Mouse (Mus musculus): ENCODE measurements around the gene Zdhhc16. TPM values are rescaled to one million over a fixed set of nuclear protein-coding genes. Genes with fewer than 3 reads are reported as not detected.

Zdhhc16 gene
- polyA plus RNA-seq, 1 experiment: 104 TPM

- H3K4me3 ChIP-seq (ENCODE audit: insufficient read depth, poor library complexity, severe bottlenecking): no peak overlapping the region
- no peak for TF ChIP-seq MYOG (IDR thresholded peaks at IDR 0.05; ENCODE audit: control insufficient read depth, extremely low read depth, insufficient read length)
- TF ChIP-seq USF1 (IDR thresholded peaks at IDR 0.05; ENCODE audit: low read depth): no peak
- no peak for TF ChIP-seq MYOD1 (IDR thresholded peaks at IDR 0.05; ENCODE audit: control insufficient read depth, insufficient read length, low read depth)
- no peak for TF ChIP-seq CTCF (IDR thresholded peaks at IDR 0.05; ENCODE audit: control insufficient read depth, insufficient read depth, insufficient read length)
- TF ChIP-seq CEBPB (IDR thresholded peaks at IDR 0.05; ENCODE audit: low read depth): no peak
- no peak for TF ChIP-seq MAX (IDR thresholded peaks at IDR 0.05)
- no peak for TF ChIP-seq FOSL1 (IDR thresholded peaks at IDR 0.05; ENCODE audit: insufficient read depth, low read length, poor library complexity, severe bottlenecking)
- H3K79me2 ChIP-seq (ENCODE audit: control insufficient read depth, insufficient read depth): peaks cover 95% of the 10 kb centered on the region
- H3ac ChIP-seq (ENCODE audit: control insufficient read depth, insufficient read length, low read depth): no peak overlapping the region
- no peaks in the 10 kb centered on the region for H3K27me3 ChIP-seq (ENCODE audit: control insufficient read depth, insufficient read depth, insufficient read length)
- peaks cover 19% of the 10 kb centered on the region for H3K36me3 ChIP-seq (ENCODE audit: control insufficient read depth, insufficient read depth)
- peaks cover 83% of the 10 kb centered on the region for H3K79me3 ChIP-seq (ENCODE audit: low read depth)
These were observed 52.7 kb downstream of the Zdhhc16 start for GRCm38 (mm10) chr19:41985994-41986393.

DNA sequence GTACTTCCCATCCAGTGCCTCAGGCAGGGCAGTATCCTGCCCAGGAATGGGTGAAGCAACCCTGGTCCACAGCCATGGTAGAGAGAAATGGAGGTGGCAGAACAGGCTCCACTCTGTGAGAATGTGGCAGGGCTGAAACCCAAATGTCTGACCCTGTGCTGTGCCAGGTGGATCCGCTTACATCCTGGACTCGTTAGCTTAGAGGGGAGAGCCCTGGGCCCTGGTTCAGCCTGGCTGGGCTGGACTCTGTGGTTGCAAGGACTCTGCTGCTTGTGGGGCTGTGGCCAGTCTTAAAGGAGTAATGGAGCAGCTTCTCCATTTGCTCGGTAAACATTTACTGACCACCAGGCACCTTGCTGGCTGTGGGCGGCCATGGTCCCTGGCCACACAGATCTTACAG, 53.9 kb downstream of the Zdhhc16 start:
- Histone ChIP-seq H3K36me3 (ENCODE audit: control insufficient read depth, insufficient read depth) (peaks cover 26% of the 10 kb centered on the region), H3K4me3 (ENCODE audit: insufficient read depth, poor library complexity, severe bottlenecking) (no peak overlapping the region), H3ac (ENCODE audit: control insufficient read depth, insufficient read length, low read depth) (no peak overlapping the region), H3K79me2 (ENCODE audit: control insufficient read depth, insufficient read depth) (peaks cover 100% of the 10 kb centered on the region), H3K27me3 (ENCODE audit: control insufficient read depth, insufficient read depth, insufficient read length) (no peaks in the 10 kb centered on the region), H3K79me3 (ENCODE audit: low read depth) (peaks cover 95% of the 10 kb centered on the region)
- TF ChIP-seq MYOD1 (IDR thresholded peaks at IDR 0.05; ENCODE audit: control insufficient read depth, insufficient read length, low read depth) (no peak), MAX (IDR thresholded peaks at IDR 0.05) (no peak), USF1 (IDR thresholded peaks at IDR 0.05; ENCODE audit: low read depth) (no peak), FOSL1 (IDR thresholded peaks at IDR 0.05; ENCODE audit: insufficient read depth, low read length, poor library complexity, severe bottlenecking) (no peak), MYOG (IDR thresholded peaks at IDR 0.05; ENCODE audit: control insufficient read depth, extremely low read depth, insufficient read length) (no peak), CEBPB (IDR thresholded peaks at IDR 0.05; ENCODE audit: low read depth) (no peak), CTCF (IDR thresholded peaks at IDR 0.05; ENCODE audit: control insufficient read depth, insufficient read depth, insufficient read length) (no peak)

DNA sequence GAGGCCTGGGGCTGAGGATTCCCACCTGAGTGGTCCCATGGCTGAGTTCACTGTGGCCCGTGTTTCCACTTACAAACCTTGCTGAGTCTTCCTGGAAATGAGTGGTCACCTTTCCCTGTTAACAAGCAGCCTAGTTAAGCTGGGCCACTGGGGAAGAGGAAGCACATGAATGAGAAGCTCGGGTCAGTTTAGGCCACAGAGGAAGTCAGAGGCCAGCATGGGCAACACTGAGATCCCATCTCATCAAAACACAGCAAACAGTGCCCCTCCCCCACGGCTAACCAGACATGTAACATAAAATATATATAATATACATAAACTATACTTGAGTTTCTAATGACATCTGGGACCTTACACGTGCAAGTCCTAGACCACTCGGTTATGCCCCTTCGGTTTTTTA, 56.5 kb downstream of the Zdhhc16 start:
- peaks cover 96% of the 10 kb centered on the region for H3K79me2 ChIP-seq (ENCODE audit: control insufficient read depth, insufficient read depth)
- no peak overlapping the region for H3ac ChIP-seq (ENCODE audit: control insufficient read depth, insufficient read length, low read depth)
- no peak overlapping the region for H3K4me3 ChIP-seq (ENCODE audit: insufficient read depth, poor library complexity, severe bottlenecking)
- H3K27me3 ChIP-seq (ENCODE audit: control insufficient read depth, insufficient read depth, insufficient read length): no peaks in the 10 kb centered on the region
- H3K79me3 ChIP-seq (ENCODE audit: low read depth): peaks cover 78% of the 10 kb centered on the region
- TF ChIP-seq MYOG (IDR thresholded peaks at IDR 0.05; ENCODE audit: control insufficient read depth, extremely low read depth, insufficient read length) (no peak), FOSL1 (IDR thresholded peaks at IDR 0.05; ENCODE audit: insufficient read depth, low read length, poor library complexity, severe bottlenecking) (no peak), CTCF (IDR thresholded peaks at IDR 0.05; ENCODE audit: control insufficient read depth, insufficient read depth, insufficient read length) (no peak), MAX (IDR thresholded peaks at IDR 0.05) (no peak), CEBPB (IDR thresholded peaks at IDR 0.05; ENCODE audit: low read depth) (no peak), USF1 (IDR thresholded peaks at IDR 0.05; ENCODE audit: low read depth) (no peak), MYOD1 (IDR thresholded peaks at IDR 0.05; ENCODE audit: control insufficient read depth, insufficient read length, low read depth) (no peak)
- peaks cover 26% of the 10 kb centered on the region for H3K36me3 ChIP-seq (ENCODE audit: control insufficient read depth, insufficient read depth)

DNA sequence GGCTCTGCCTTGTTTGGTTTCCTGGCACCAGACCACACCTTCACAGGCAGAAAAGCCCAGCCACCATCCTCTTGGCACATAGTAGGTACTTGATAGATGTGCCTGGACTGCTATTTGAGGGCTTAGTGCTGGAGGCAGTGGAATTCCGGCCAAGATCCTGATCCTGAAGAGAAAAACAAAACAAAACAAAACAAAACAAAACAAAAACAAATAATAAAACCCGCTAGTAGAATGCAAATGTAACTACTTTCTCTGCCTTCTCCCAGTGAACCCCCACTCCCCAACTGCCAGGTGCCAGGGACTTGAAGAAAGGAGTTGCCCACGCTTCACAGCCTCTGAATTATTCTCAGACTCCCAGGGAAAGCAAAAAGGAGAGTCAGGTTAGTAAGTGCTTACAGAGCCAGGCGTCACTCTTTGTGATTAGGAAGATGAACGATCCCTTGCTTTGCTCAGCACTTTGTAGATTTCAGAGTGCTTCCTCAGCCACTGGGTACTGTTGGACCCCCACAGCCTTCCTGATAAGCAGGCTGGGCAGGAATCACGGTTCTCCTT, 58.7 kb downstream of the Zdhhc16 start:
- Histone ChIP-seq H3K36me3 (ENCODE audit: control insufficient read depth, insufficient read depth) (peaks cover 14% of the 10 kb centered on the region), H3ac (ENCODE audit: control insufficient read depth, insufficient read length, low read depth) (no peak overlapping the region), H3K4me3 (ENCODE audit: insufficient read depth, poor library complexity, severe bottlenecking) (no peak overlapping the region), H3K79me3 (ENCODE audit: low read depth) (peaks cover 72% of the 10 kb centered on the region), H3K79me2 (ENCODE audit: control insufficient read depth, insufficient read depth) (peaks cover 96% of the 10 kb centered on the region), H3K27me3 (ENCODE audit: control insufficient read depth, insufficient read depth, insufficient read length) (no peaks in the 10 kb centered on the region)
- TF ChIP-seq MYOG (IDR thresholded peaks at IDR 0.05; ENCODE audit: control insufficient read depth, extremely low read depth, insufficient read length) (no peak), USF1 (IDR thresholded peaks at IDR 0.05; ENCODE audit: low read depth) (no peak), MAX (IDR thresholded peaks at IDR 0.05) (no peak), FOSL1 (IDR thresholded peaks at IDR 0.05; ENCODE audit: insufficient read depth, low read length, poor library complexity, severe bottlenecking) (no peak), CTCF (IDR thresholded peaks at IDR 0.05; ENCODE audit: control insufficient read depth, insufficient read depth, insufficient read length) (no peak), MYOD1 (IDR thresholded peaks at IDR 0.05; ENCODE audit: control insufficient read depth, insufficient read length, low read depth) (no peak), CEBPB (IDR thresholded peaks at IDR 0.05; ENCODE audit: low read depth) (no peak)

GRCm38 (mm10) chr19:41992971-41993370, 59.7 kb downstream of the Zdhhc16 start:
- Histone ChIP-seq H3K79me3 (ENCODE audit: low read depth) (peaks cover 68% of the 10 kb centered on the region), H3ac (ENCODE audit: control insufficient read depth, insufficient read length, low read depth) (no peak overlapping the region), H3K79me2 (ENCODE audit: control insufficient read depth, insufficient read depth) (peaks cover 96% of the 10 kb centered on the region), H3K27me3 (ENCODE audit: control insufficient read depth, insufficient read depth, insufficient read length) (no peaks in the 10 kb centered on the region), H3K4me3 (ENCODE audit: insufficient read depth, poor library complexity, severe bottlenecking) (no peak overlapping the region), H3K36me3 (ENCODE audit: control insufficient read depth, insufficient read depth) (peaks cover 12% of the 10 kb centered on the region)
- TF ChIP-seq FOSL1 (IDR thresholded peaks at IDR 0.05; ENCODE audit: insufficient read depth, low read length, poor library complexity, severe bottlenecking): no peak
- no peak for TF ChIP-seq CEBPB (IDR thresholded peaks at IDR 0.05; ENCODE audit: low read depth)
- no peak for TF ChIP-seq CTCF (IDR thresholded peaks at IDR 0.05; ENCODE audit: control insufficient read depth, insufficient read depth, insufficient read length)
- TF ChIP-seq MYOD1 (IDR thresholded peaks at IDR 0.05; ENCODE audit: control insufficient read depth, insufficient read length, low read depth): no peak
- no peak for TF ChIP-seq MYOG (IDR thresholded peaks at IDR 0.05; ENCODE audit: control insufficient read depth, extremely low read depth, insufficient read length)
- no peak for TF ChIP-seq USF1 (IDR thresholded peaks at IDR 0.05; ENCODE audit: low read depth)
- TF ChIP-seq MAX (IDR thresholded peaks at IDR 0.05): no peak

All from C2C12 (cell line).